8 mouse cellular contexts compared by ENCODE assay signal in the genomic region with DNA sequence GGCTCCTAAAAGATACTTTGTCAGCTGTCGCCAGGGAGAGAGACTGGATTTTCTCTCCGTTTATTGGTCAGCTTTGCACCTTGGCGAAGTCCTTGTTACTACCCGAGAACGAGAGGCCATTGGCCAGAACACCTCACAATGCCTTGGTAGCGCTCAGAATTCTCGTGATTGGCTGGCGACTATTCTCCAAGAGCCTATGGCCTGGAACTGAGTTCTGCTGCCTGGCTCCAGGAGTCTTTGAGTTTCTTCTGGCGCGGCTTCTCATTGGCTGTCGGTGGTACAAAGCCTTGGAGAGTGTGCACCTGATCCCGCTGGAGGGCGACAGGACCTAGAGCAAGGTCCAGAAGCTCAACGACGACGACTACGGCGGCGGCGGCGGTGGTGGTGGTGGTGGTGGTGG. TPM values are rescaled to one million over a fixed set of nuclear protein-coding genes. Genes with fewer than 3 reads are reported as not detected.
DNase-seq lines count a peak whose midpoint lies in the region; ATAC-seq and TF ChIP-seq lines count a peak whose summit lies in the region.

A gene (plus strand): TSS at position 216 of the 400 bp plus-strand sequence.

- 22% methylated on average over 21 of the region's 21 CpGs for WGBS in liver, embryonic 12.5 days (ENCODE audit: insufficient replicate concordance)

- H3K27ac ChIP-seq in liver, embryonic 12.5 days = peak within 1 kb of the TSS; percentile 58

- H3K4me3 ChIP-seq in E14TG2a.4 (replicated peaks; ENCODE audit: low read length) = peak within 1 kb of the TSS; percentile 61
- peak within 1 kb of the TSS; percentile 46 for H3K4me3 ChIP-seq in liver, embryonic 12.5 days

- no peaks in the 10 kb centered on the region for H3K36me3 ChIP-seq in E14TG2a.4 (ENCODE audit: insufficient read depth, low read length)
- no peaks in the 10 kb centered on the region for H3K36me3 ChIP-seq in liver, embryonic 12.5 days

- peaks cover 25% of the 10 kb centered on the region for H3K27me3 ChIP-seq in E14TG2a.4 (ENCODE audit: insufficient read depth, low read length)
- H3K27me3 ChIP-seq in liver, embryonic 12.5 days (replicated peaks) = no peaks in the 10 kb centered on the region

- no peaks in the 10 kb centered on the region for H3K9me3 ChIP-seq in E14TG2a.4 (ENCODE audit: low read length)
- H3K9me3 ChIP-seq in liver, embryonic 12.5 days (replicated peaks) = no peaks in the 10 kb centered on the region

- H3K4me2 ChIP-seq in liver, embryonic 12.5 days = peak within 1 kb of the TSS; percentile 80

- peaks cover 29% of the 10 kb centered on the region for H3K4me1 ChIP-seq in E14TG2a.4 (replicated peaks; ENCODE audit: low read depth, low read length)
- H3K4me1 ChIP-seq in liver, embryonic 12.5 days = peaks cover 81% of the 10 kb centered on the region

- peak; percentile 77 for ATAC-seq in erythroblast, adult 5-6 weeks (replicated peaks; ENCODE audit: low FRiP score, poor library complexity, severe bottlenecking)
- peak; percentile 65 for ATAC-seq in liver, embryonic 12.5 days
- peak; percentile 40; the same call in 1 of the 2 replicates for ATAC-seq in monocyte, adult 5-6 weeks (replicated peaks; ENCODE audit: insufficient number of reproducible peaks, low FRiP score, low TSS enrichment, poor library complexity, severe bottlenecking)

- TF ChIP-seq CTCF in E14TG2a.4 (conservative IDR thresholded peaks at IDR 0.05; ENCODE audit: low read length) = no peak

- DNase-seq in adrenal gland, adult 8-10 months = peak; percentile 47
- DNase-seq in induced T-regulatory cell, adult 2 months (ENCODE audit: low read depth) = peak; percentile 65
- no peak for DNase-seq in layer of hippocampus, postnatal 25 days (ENCODE audit: extremely low spot score in 1 of 2, low spot score in 1 of 2)
- no peak for DNase-seq in urinary bladder, postnatal 25 days (ENCODE audit: low spot score)

- peak within 1 kb of the TSS; percentile 54 for H3K9ac ChIP-seq in liver, embryonic 12.5 days

RNA-seq across cellular contexts. Expression of the gene that starts here (rescaled TPM):
- total RNA-seq in adrenal gland, adult 8-10 months (2022) = 10 to 100 TPM; 12.0 to 18.1 (median 13.1) TPM
- total RNA-seq in erythroblast, adult 5-6 weeks (2015; ENCODE audit: low replicate concordance) = 1.7 TPM in 1 of 2 replicates, not detected in the other
- total RNA-seq in erythroblast, adult 5-6 weeks (2017; ENCODE audit: low replicate concordance) = 0.84 and 2.2 TPM in 2 replicates
- 1.8 and 3.2 TPM in 2 replicates for polyA plus RNA-seq in liver, embryonic 12.5 days (2016; fragmentation: Nextera tagmentation; extraction: Ambion mirVana)
- total RNA-seq in monocyte, adult 5-6 weeks (2017) = 3.1 to 4.4 TPM (median 3.4 TPM) in 3 replicates
- 1 to 10 TPM; 1.2 to 2.7 TPM for total RNA-seq in layer of hippocampus, postnatal 25 days (2021)

Comparison
In these comparisons a context has a peak if more than half of its experiments do, and no peak if none do; other contexts are left out.
1. DNase-seq: peak in adrenal gland, adult 8-10 months (single experiment) and induced T-regulatory cell, adult 2 months (single experiment); none in layer of hippocampus, postnatal 25 days (0 of 2) and urinary bladder, postnatal 25 days (single experiment).
2. Peak in every context shown above with its lines, with median percentiles within 50 percentile points of each other: ATAC-seq.